Mouse (Mus musculus) adipocyte (in vitro differentiated cells): ENCODE measurements around the gene Rgs11.

Source experiments
- DNase-seq: peaks from one replicate; pipeline ENCODE4 v3.0.0-alpha.2; 2016; ENCODE audit warnings: low spot score

Rgs11 gene

DNA sequence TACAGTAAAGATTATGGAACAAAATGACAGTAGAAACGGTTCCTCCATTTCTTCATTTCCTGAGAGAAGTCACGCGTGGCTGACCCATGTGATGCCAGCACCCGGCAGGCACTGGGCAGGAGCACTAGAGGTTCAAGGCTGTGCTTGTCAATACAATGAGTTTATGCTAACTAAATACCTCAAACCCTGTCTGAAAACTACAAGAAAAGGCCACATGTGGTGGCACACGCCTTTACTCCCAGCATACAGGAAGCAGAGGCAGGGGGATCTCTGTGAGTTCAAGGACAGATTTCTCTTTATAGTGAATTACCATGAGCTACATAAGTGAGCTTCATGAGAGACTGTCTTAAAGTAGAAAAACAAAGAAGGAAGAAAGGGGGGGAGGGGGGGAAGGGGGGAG, 28.4 kb downstream of the Rgs11 start:
- DNase-seq: no peak

- no peak for DNase-seq
Measured at GRCm38 (mm10) chr17:26232863-26233262, 30.1 kb downstream of the Rgs11 start.

GRCm38 (mm10) chr17:26234386-26234785, 31.6 kb downstream of the Rgs11 start:
- no peak for DNase-seq

GRCm38 (mm10) chr17:26235077-26235815, 32.5 kb downstream of the Rgs11 start:
- DNase-seq: no peak

DNA sequence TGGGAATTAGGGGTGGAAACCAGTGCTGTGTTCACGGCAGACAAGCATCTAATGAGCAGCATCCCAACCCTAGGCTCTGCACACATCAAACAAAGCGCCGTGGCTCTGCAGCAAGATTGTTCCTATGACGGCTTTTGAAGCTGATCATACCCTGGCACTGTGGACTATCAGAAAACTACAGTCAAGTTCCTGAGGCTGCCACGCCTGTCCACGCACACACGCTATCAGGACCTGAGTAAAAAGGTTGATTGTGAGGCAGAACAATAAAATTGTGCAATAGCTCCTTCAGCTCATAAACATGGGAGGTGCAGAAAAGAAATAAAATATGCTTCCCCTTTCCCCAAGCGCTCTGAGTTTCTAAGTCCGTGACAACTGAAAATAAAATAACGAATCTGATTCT, 34.9 kb downstream of the Rgs11 start:
- DNase-seq: no peak

DNA sequence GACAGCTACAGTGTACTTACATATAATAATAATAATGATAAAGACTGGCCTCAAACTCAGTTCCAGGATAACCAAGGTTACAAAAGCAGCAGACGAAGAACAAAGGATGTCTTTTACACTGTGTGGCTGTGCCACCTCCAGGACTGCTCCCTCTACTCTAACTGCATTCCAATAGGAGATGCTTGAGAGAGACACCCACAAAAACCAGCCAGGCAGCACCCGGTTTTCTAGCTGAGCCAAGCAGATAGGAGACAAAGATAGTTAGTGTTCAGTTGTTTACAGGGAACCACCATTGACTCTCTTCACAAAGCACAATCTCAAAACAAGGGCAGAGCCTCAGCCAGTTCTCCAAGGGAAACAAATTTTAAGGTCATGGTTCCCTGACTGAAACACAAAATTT, 36.8 kb downstream of the Rgs11 start:
- no peak for DNase-seq

GRCm38 (mm10) chr17:26240120-26240790, 37.5 kb downstream of the Rgs11 start:
- no peak for DNase-seq

DNA sequence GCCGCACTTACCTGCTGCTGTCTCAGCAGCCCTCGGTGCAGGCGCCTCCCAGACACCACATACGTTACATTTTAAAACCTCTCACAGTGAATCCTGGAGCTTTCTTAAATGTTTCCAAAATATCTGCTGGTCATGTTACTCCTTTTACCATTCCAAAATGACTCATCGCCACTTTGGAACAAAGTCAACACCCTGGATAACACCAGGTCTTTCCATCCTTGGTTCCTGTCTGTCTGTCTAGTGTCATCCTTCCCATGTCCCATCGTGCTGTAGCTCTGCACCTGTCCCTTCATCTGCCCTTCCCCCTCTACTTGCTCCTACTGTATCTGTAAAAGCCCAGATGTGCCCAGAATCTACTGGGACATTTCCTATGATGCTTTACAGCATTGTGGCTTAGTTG, 38.2 kb downstream of the Rgs11 start:
- no peak for DNase-seq

- DNase-seq: peak; percentile 90
Measured at GRCm38 (mm10) chr17:26243471-26244100, 40.8 kb downstream of the Rgs11 start.

- peak; percentile 99 for DNase-seq
Measured at GRCm38 (mm10) chr17:26244101-26244841, 41.5 kb downstream of the Rgs11 start, which contains the start of gene Fam234a. Gene Fam234a (minus strand): TSS chr17:26244242.

- DNase-seq: peak; percentile 30
Measured at GRCm38 (mm10) chr17:26251886-26252538, 49.3 kb downstream of the Rgs11 start.

GRCm38 (mm10) chr17:26252539-26253251, 49.9 kb downstream of the Rgs11 start, which contains the start of gene Luc7l:
Gene Luc7l (plus strand): TSS chr17:26252896.
- DNase-seq: peak; percentile 96

GRCm38 (mm10) chr17:26253399-26253798, 50.6 kb downstream of the Rgs11 start:
- peak; percentile 41 for DNase-seq

GRCm38 (mm10) chr17:26255313-26255712, 52.6 kb downstream of the Rgs11 start:
- DNase-seq: no peak
